Mouse (Mus musculus) A20 (cell line): Measurements from ENCODE around the gene Hdgfl3.

Source experiments
- DNase-seq: peaks from one replicate; pipeline ENCODE4 v3.0.0-alpha.2; 2011; ENCODE audit warnings: low read depth, low spot score

Gene Hdgfl3

DNA sequence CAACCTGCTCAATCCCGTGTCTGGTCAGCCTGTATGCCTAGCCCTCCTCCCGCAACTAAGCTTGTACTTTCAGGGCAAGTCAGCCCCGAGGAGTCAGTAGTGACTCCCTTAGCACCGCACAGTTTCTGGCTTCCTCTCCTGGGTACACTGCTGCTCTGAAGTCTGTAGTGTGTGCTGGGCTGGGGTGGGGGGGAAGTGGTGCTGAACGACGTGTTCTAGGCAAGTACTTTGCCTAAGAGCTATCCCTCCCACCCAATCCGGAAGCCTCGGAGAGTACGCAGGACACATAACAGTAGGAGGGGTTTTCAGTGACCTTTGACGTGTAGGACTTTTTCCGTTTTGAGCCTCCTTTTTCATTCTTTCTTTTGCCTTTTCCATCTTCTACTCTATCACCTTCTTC lies 34.9 kb downstream of the Hdgfl3 start:
- DNase-seq = no peak

GRCm38 (mm10) chr7:81885128-81885527 lies 49.1 kb downstream of the Hdgfl3 start:
- DNase-seq = no peak

GRCm38 (mm10) chr7:81881600-81881999 lies 52.7 kb downstream of the Hdgfl3 start:
- no peak for DNase-seq

- no peak for DNase-seq
These were observed 53.5 kb downstream of the Hdgfl3 start for GRCm38 (mm10) chr7:81880797-81881196.

DNA sequence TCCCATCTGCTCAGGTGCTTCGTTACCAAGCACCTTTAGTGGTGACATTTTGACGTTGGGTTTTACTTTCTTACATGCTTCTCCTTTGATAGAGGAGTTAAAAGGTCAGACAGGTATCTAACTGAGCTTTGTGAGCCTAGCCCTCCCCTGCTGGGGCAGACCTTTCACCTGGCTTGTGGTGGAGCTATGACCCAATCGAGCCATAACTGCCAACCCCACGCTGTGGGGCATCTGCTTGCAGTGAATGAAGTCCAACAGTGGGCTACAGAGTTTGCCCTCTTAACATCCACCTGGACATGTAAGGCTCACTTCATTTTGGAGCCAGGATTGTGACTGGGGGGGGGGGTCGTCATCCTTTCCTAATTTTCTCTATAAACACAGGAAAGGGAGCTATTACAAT lies 54.0 kb downstream of the Hdgfl3 start:
- DNase-seq = no peak

DNA sequence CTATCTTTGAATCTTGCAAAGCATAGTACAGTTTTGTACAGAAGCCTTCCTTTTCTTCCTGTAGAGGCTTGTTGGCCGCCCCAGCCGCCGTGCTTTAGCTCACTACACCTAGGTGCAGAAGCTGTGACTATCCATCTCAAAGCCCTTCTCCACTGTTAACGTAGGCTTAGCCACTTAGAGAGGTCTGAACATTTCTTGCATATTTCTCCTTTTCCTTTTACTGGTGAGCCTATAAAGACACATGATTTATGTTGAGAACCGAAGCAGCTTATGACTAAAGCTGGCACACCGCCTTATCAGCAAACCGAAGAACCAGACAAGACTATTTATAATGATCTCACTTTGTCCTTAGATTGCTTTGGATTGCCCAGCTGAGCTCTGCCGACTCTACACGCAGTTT lies 58.9 kb downstream of the Hdgfl3 start:
- no peak for DNase-seq

- DNase-seq = no peak
These were observed 59.6 kb downstream of the Hdgfl3 start for GRCm38 (mm10) chr7:81874636-81875035.

DNA sequence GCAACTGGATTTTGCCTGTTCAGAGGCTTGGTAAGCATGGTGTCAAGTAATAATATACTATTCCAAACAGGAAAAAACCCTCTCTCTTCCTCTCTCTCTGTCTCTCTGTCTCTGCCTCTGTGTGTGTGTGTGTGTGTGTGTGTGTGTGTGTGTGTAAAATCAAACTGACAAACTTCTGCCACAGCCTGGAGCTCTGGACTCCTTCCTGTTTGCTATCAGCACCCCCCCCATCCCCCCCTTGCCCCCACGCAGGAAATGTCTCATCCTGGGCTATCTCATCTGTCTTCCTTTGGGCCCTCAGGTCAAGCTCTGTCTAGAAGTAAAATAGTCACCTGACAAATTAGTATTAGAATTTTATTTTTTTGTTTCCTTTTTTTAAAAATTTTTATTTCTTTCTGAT lies 60.5 kb downstream of the Hdgfl3 start:
- DNase-seq = no peak

GRCm38 (mm10) chr7:81872493-81873013 lies 61.7 kb downstream of the Hdgfl3 start:
- DNase-seq = no peak

DNA sequence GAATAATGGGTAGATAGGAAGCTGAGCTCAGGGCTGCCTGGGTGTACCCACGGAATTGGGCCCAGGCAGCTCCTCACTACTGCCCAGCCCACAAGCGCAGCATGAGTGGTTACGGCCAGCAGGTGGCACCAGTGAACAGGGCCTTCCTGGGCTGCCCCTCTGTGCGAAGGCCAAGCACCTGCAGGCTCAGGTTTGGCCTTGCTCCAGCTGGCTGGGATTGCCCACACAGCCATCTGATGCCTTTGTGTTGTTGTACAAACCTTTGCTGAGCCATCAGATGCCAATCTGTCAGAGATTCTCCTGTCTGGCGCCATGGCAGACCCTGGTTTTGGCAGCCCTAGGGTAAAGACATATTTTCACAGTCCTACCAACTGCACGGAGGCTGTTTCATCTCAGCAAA lies 66.1 kb downstream of the Hdgfl3 start:
- DNase-seq = peak; percentile 79

- DNase-seq = no peak
These were observed 66.9 kb downstream of the Hdgfl3 start for GRCm38 (mm10) chr7:81867231-81867930.

DNA sequence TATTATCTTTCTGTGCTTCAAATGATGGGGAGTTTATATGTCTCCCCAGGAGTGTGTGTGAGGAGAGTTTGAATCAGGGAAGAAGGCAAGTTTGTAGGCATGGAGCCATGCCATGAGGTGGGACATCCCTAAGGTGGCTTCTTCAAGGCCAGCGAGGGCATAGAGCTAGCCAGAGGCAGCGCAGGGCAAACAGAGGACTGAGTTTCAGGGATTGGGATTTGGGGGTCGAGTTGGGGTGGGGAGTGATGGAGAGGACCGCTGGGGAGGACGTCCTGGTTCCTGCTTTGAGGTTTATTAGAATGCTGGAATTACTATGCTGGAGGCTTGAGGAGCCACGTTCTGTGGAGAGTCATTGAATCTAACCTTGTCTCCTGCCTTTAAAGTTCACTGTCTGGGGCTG lies 68.3 kb downstream of the Hdgfl3 start:
- no peak for DNase-seq

- no peak for DNase-seq
These were observed 69.7 kb downstream of the Hdgfl3 start for GRCm38 (mm10) chr7:81864552-81864951.

DNA sequence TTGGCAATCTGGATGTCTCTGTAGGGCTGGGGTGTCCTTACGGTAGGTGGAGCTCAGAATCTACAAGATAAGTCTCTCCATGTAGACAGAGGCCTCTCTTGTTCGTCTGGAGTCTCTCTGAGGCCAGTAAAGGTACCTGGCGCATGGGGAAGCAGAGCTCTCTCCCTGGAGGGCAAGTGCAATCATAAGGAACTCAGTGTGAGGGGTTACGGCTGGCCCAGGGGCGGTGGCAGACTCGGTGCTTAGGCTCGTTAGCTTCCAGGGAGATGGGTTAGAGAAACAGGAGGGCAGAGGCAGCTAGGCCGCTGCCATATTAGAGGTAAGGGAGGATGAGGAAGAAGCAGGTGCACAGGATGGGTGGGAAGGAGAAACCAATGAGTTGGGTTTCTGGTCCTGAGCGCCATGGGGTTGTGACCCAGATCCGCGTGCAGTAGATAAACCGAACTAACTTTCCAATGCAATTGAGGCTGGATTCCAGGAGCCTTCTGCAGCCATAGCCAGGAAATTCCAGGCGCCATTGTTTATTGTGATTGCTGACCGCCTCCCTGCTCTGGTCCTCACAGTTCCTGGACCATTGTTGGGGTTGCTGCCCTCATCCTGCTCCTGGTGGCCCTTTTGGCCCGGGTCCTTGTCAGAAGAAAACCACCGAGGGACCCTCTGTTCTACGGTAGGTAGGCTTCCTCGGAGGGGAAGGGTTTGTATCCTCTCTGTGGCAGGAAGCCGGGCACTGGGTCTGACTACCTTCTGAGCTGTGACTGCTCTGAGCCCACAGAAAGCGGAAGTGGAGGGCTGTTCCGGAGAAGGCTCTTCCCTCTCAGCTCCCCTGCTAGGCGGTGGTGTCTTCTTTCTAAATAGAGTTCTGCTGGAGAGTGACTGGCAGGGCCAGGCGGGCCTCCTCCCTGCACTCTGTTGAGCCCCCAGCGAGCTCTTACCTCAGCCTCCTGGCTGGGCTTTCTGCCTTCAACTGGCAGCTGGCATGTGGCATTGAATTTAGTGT lies 71.4 kb downstream of the Hdgfl3 start:
- peak; percentile 60 for DNase-seq

DNA sequence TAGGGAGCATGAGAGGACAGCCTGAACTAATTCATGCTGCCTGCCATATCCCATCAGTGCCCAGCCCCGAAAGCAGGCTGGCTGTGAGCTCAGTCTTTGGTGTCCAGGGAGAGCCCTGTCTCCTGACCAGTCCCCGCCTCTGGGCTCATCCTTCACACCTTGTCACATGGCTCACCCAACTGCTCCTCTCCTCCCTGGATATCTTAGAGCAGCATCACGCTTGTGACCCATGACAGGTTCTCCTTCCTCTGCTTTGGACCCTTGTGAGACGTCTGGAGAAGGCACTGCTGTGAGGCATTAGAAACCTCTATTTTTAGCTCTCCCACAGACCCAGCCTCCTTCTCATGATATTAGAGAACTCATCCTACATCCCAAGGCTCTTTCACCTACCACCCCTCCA lies 72.4 kb downstream of the Hdgfl3 start:
- DNase-seq = no peak

GRCm38 (mm10) chr7:81861461-81861860 lies 72.8 kb downstream of the Hdgfl3 start:
- DNase-seq = no peak

DNA sequence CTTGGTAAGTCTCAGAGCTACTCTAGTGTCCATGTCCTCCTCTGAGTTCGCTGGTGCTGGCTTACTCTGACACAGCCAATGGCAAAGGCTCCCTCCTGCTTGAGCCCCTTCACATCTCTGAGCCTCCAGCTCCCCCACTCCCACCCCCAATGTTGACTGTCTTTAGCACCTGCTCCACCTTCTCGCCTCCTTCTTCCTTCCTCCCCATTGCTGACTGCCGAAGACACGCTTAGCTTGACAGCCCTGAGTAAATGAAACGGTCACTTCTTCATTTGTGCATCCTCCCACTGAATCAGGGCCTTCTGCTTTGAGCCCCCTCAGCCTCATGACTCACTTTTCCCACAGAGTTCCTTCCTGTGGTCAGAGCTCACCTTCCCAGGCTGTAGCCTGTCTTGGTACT lies 73.3 kb downstream of the Hdgfl3 start:
- peak; percentile 35 for DNase-seq

GRCm38 (mm10) chr7:81860071-81860470 lies 74.2 kb downstream of the Hdgfl3 start:
- DNase-seq = no peak

GRCm38 (mm10) chr7:81858968-81859721 lies 75.1 kb downstream of the Hdgfl3 start, which contains the start of gene Tm6sf1:
Tm6sf1 (plus strand) TSS chr7:81859001.
- DNase-seq = no peak

- DNase-seq = no peak
These were observed 76.0 kb downstream of the Hdgfl3 start for GRCm38 (mm10) chr7:81858236-81858635.

DNA sequence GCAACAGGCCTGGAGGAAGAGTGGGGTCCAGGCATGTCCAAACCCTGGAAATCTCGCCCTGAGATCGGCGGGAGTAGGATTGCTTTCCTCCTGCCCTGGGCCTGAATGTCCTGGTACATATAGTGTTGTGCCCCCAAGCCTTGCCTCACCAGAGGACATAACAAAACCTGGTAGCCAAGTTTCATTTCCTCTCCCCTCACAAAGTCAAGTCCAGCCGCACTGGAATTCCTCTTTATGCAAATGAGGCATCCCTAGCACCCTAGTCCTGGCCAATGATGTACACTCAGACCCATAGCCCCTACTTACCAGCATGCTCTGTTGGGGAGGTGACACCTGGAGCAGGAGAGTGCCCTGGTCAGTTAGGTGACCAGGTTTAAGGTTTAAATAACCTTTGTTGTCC lies 78.1 kb downstream of the Hdgfl3 start:
- peak; percentile 36 for DNase-seq

GRCm38 (mm10) chr7:81855694-81856093 lies 78.6 kb downstream of the Hdgfl3 start, which contains the start of gene Gm10160:
Gm10160 (minus strand) TSS chr7:81855794.
- DNase-seq = no peak
